Mouse (Mus musculus): ENCODE measurements around the gene Ube2l6. TPM values are rescaled to one million over a fixed set of nuclear protein-coding genes. Genes with fewer than 3 reads are reported as not detected.

Gene Ube2l6
- polyA plus RNA-seq, 1 experiment from 2014 or later, result 23.2 TPM

GRCm38 (mm10) chr2:84838593-84838949 is 39.9 kb downstream of the Ube2l6 start, which contains the start of gene Slc43a1:
Slc43a1 (plus strand) TSS chr2:84838850.
- Histone ChIP-seq H3K4me1 (replicated peaks) (peaks cover 27% of the 10 kb centered on the region), H3K36me3 (0 out of 2 replicates have a peak, but pooled peaks cover 5% of the 10 kb centered on the region), H3K27ac (peak within 1 kb of the TSS; percentile 95), H3K4me2 (peak within 1 kb of the TSS; percentile 94), H3K9me3 (no peaks in the 10 kb centered on the region), H3K27me3 (peaks cover 16% of the 10 kb centered on the region), H3K4me3 (replicated peaks) (peak within 1 kb of the TSS; percentile 70), H3K9ac (replicated peaks) (peak within 1 kb of the TSS; percentile 84)
- ATAC-seq (ENCODE audit: insufficient number of reproducible peaks, insufficient read depth, low FRiP score, low TSS enrichment, low read depth), result no peak
- whole genome bisulfite sequencing, result 11% methylated on average over 10 of the region's 10 CpGs

GRCm38 (mm10) chr2:84838993-84839980 is 40.7 kb downstream of the Ube2l6 start:
- peaks cover 16% of the 10 kb centered on the region for H3K27me3 ChIP-seq
- WGBS, result under 1% methylated on average over 47 of the region's 47 CpGs
- peaks cover 27% of the 10 kb centered on the region for H3K4me1 ChIP-seq (replicated peaks)
- H3K27ac ChIP-seq, result peak overlapping the region; percentile 95
- no peaks in the 10 kb centered on the region for H3K9me3 ChIP-seq
- peak; percentile 43 for ATAC-seq (ENCODE audit: insufficient number of reproducible peaks, insufficient read depth, low FRiP score, low TSS enrichment, low read depth)
- H3K4me3 ChIP-seq (replicated peaks), result peak overlapping the region; percentile 70
- peak overlapping the region; percentile 94 for H3K4me2 ChIP-seq
- H3K36me3 ChIP-seq, result peaks cover 6% of the 10 kb centered on the region; the same call in 1 of the 2 replicates
- H3K9ac ChIP-seq (replicated peaks), result peak overlapping the region; percentile 84

GRCm38 (mm10) chr2:84840016-84840747 is 41.6 kb downstream of the Ube2l6 start:
- Histone ChIP-seq H3K36me3 (peaks cover 12% of the 10 kb centered on the region; the same call in 1 of the 2 replicates), H3K9ac (replicated peaks) (peak overlapping the region; percentile 84), H3K4me3 (replicated peaks) (peak overlapping the region; percentile 70), H3K27me3 (peaks cover 16% of the 10 kb centered on the region), H3K9me3 (no peaks in the 10 kb centered on the region), H3K4me2 (peak overlapping the region; percentile 94), H3K27ac (peak overlapping the region; percentile 95), H3K4me1 (replicated peaks) (peaks cover 27% of the 10 kb centered on the region)
- ATAC-seq (ENCODE audit: insufficient number of reproducible peaks, insufficient read depth, low FRiP score, low TSS enrichment, low read depth), result peak; percentile 92
- under 1% methylated on average over 54 of the region's 54 CpGs for WGBS

GRCm38 (mm10) chr2:84840748-84841563 is 42.3 kb downstream of the Ube2l6 start:
- peak overlapping the region; percentile 94 for H3K4me2 ChIP-seq
- peaks cover 27% of the 10 kb centered on the region for H3K4me1 ChIP-seq (replicated peaks)
- H3K9me3 ChIP-seq, result no peaks in the 10 kb centered on the region
- H3K4me3 ChIP-seq (replicated peaks), result peak overlapping the region; percentile 70
- ATAC-seq (ENCODE audit: insufficient number of reproducible peaks, insufficient read depth, low FRiP score, low TSS enrichment, low read depth), result 0 out of 2 replicates have a peak, but pooled peaks have one; percentile 9
- H3K27ac ChIP-seq, result peak overlapping the region; percentile 95
- H3K27me3 ChIP-seq, result peaks cover 16% of the 10 kb centered on the region
- peaks cover 20% of the 10 kb centered on the region; the same call in 1 of the 2 replicates for H3K36me3 ChIP-seq
- WGBS, result 8% methylated on average over 17 of the region's 17 CpGs
- H3K9ac ChIP-seq (replicated peaks), result peak overlapping the region; percentile 84

- peaks cover 27% of the 10 kb centered on the region for H3K4me1 ChIP-seq (replicated peaks)
- ATAC-seq (ENCODE audit: insufficient number of reproducible peaks, insufficient read depth, low FRiP score, low TSS enrichment, low read depth), result no peak
- H3K9ac ChIP-seq (replicated peaks), result no peak overlapping the region
- peaks cover 16% of the 10 kb centered on the region for H3K27me3 ChIP-seq
- H3K4me2 ChIP-seq, result peak overlapping the region; percentile 94
- H3K36me3 ChIP-seq, result peaks cover 28% of the 10 kb centered on the region; the same call in 1 of the 2 replicates
- no peak overlapping the region for H3K27ac ChIP-seq
- peak overlapping the region; percentile 70; the same call in 1 of the 2 replicates for H3K4me3 ChIP-seq (replicated peaks)
- H3K9me3 ChIP-seq, result no peaks in the 10 kb centered on the region
These were observed 43.3 kb downstream of the Ube2l6 start for GRCm38 (mm10) chr2:84841905-84842304.

- Histone ChIP-seq H3K4me1 (replicated peaks) (peaks cover 23% of the 10 kb centered on the region), H3K27ac (no peak overlapping the region), H3K4me2 (no peak overlapping the region), H3K27me3 (peaks cover 1% of the 10 kb centered on the region; the same call in 1 of the 2 replicates), H3K4me3 (replicated peaks) (no peak overlapping the region), H3K9me3 (no peaks in the 10 kb centered on the region), H3K36me3 (peaks cover 42% of the 10 kb centered on the region; the same call in 1 of the 2 replicates), H3K9ac (replicated peaks) (no peak overlapping the region)
- no peak for ATAC-seq (ENCODE audit: insufficient number of reproducible peaks, insufficient read depth, low FRiP score, low TSS enrichment, low read depth)
- WGBS, result 86% methylated on average over 6 of the region's 6 CpGs
These were observed 45.0 kb downstream of the Ube2l6 start for GRCm38 (mm10) chr2:84843654-84844053.

GRCm38 (mm10) chr2:84845226-84845625 is 46.6 kb downstream of the Ube2l6 start:
- WGBS, result 73% methylated on average over 1 of the region's 1 CpGs
- no peaks in the 10 kb centered on the region for H3K9me3 ChIP-seq
- no peak overlapping the region for H3K4me3 ChIP-seq (replicated peaks)
- H3K36me3 ChIP-seq, result peaks cover 57% of the 10 kb centered on the region
- no peak overlapping the region for H3K4me2 ChIP-seq
- H3K4me1 ChIP-seq (replicated peaks), result peaks cover 16% of the 10 kb centered on the region
- no peaks in the 10 kb centered on the region for H3K27me3 ChIP-seq
- no peak for ATAC-seq (ENCODE audit: insufficient number of reproducible peaks, insufficient read depth, low FRiP score, low TSS enrichment, low read depth)
- H3K9ac ChIP-seq (replicated peaks), result no peak overlapping the region
- no peak overlapping the region for H3K27ac ChIP-seq

GRCm38 (mm10) chr2:84850407-84851129 is 51.9 kb downstream of the Ube2l6 start:
- H3K27me3 ChIP-seq, result no peaks in the 10 kb centered on the region
- ATAC-seq (ENCODE audit: insufficient number of reproducible peaks, insufficient read depth, low FRiP score, low TSS enrichment, low read depth), result no peak; the same call in 1 of the 2 replicates
- 58% methylated on average over 7 of the region's 7 CpGs for WGBS
- H3K4me3 ChIP-seq (replicated peaks), result no peak overlapping the region
- no peaks in the 10 kb centered on the region for H3K9me3 ChIP-seq
- peaks cover 93% of the 10 kb centered on the region for H3K36me3 ChIP-seq
- peaks cover 11% of the 10 kb centered on the region for H3K4me1 ChIP-seq (replicated peaks)
- H3K27ac ChIP-seq, result no peak overlapping the region
- 0 out of 2 replicates have a peak overlapping the region, but pooled peaks have one; percentile 4 for H3K9ac ChIP-seq (replicated peaks)
- peak overlapping the region; percentile 23; the same call in 1 of the 2 replicates for H3K4me2 ChIP-seq

GRCm38 (mm10) chr2:84851130-84852040 is 52.8 kb downstream of the Ube2l6 start:
- peaks cover 91% of the 10 kb centered on the region for H3K36me3 ChIP-seq
- 34% methylated on average over 23 of the region's 23 CpGs for WGBS
- H3K27ac ChIP-seq, result no peak overlapping the region
- H3K9ac ChIP-seq (replicated peaks), result 0 out of 2 replicates have a peak overlapping the region, but pooled peaks have one; percentile 4
- no peaks in the 10 kb centered on the region for H3K9me3 ChIP-seq
- H3K4me1 ChIP-seq (replicated peaks), result peaks cover 11% of the 10 kb centered on the region
- H3K4me3 ChIP-seq (replicated peaks), result no peak overlapping the region
- no peaks in the 10 kb centered on the region for H3K27me3 ChIP-seq
- H3K4me2 ChIP-seq, result peak overlapping the region; percentile 23; the same call in 1 of the 2 replicates
- ATAC-seq (ENCODE audit: insufficient number of reproducible peaks, insufficient read depth, low FRiP score, low TSS enrichment, low read depth), result no peak; the same call in 1 of the 2 replicates

Data from limb, embryonic 12.5 days (tissue).